Mouse (Mus musculus): Measurements from ENCODE around the gene Gpr12. TPM values are rescaled to one million over a fixed set of nuclear protein-coding genes. Genes with fewer than 3 reads are reported as not detected.
"Not testable (repeated sequence)": the region's sequence is repeated elsewhere in the genome, so short reads cannot be mapped to it uniquely, and the experiment has no call there.

Gene Gpr12
- total RNA-seq (2015; ENCODE audit: low replicate concordance): not detected in 2 replicates
- 0.98 TPM in 1 of 2 replicates, not detected in the other for total RNA-seq (2017; ENCODE audit: low replicate concordance)

DNA sequence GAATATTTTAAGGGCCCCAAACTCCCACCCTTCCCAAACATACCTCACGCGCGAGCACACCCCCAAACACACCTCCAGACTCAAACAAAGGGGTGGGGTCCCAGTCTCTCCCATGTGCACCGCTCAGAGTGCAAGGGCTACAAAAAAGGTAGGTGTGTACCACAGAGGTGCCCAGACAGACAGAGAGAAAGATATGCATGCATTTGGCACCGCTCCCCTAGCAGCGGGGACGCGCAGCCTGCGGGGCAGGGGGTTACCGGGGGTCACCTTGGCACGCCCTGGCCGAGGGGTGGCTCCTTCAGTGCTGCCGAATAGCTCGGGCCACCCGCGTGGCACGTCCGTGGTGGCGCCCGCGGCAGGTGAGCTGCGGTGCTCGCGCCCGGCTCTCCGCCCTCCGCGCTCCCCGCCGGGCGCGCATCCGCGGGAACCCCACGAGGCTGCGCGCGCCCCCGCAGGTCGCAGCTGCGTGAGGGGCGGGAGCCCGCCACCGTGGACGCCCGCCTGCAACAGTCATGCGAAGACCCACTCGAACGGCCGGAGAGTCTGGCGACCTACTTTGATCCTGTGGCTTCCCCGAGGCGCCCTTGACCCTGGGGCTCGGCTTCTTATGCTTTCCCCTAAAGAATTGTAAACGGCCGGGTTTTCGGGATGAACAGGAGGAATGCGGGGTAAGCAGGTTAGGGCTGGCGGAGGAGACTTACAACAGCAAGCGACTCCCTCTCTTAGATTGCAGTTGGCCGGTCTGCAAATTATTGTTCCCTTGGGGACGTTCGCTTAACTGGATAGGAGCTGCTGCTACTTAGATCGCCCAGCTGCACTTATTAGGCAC lies at the start of gene Gpr12:
Gene Gpr12 (minus strand): TSS at position 762 of the 829 bp plus-strand sequence.
- ATAC-seq (replicated peaks; ENCODE audit: low FRiP score, poor library complexity, severe bottlenecking): no peak

DNA sequence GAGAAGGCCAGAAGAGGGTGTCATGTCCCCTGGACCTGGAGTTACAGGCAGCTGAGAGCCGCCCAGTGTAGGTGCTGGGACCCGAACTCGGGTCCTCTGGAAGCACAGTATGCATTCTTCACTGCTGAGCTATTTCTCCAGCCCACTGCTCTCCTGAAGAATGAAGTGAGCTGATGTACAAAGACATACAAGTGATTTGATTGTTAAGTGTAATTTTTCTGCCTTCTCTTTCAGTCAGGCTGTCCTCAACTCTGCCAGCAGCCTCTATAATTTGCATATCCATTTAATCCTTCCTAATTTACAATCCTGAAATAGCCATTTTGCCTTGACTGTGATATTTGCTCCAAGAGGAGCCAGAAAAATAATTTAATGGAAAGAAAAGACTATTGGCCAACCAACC lies 46.6 kb upstream of the Gpr12 start:
- no peak for ATAC-seq (replicated peaks; ENCODE audit: low FRiP score, poor library complexity, severe bottlenecking)

DNA sequence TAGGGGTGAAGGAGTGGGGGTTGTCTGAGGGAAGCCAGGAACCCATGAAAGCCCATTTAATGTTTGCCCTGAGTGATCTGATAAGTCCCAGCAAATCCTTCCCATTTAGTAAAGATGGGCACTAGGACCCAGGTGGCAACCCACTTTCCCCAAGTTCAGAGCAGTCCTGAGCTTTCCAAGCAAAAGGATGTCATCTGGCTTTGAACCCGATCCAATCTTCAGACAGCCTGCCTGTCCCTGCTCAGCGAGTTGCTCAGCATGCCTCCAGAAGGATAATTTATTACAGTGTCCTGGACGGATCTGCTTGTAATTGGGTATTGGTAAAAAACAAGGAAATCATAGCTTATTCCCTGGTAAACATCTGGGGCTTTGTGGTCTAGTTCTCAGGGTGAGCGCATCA lies 45.9 kb upstream of the Gpr12 start:
- no peak for ATAC-seq (replicated peaks; ENCODE audit: low FRiP score, poor library complexity, severe bottlenecking)

DNA sequence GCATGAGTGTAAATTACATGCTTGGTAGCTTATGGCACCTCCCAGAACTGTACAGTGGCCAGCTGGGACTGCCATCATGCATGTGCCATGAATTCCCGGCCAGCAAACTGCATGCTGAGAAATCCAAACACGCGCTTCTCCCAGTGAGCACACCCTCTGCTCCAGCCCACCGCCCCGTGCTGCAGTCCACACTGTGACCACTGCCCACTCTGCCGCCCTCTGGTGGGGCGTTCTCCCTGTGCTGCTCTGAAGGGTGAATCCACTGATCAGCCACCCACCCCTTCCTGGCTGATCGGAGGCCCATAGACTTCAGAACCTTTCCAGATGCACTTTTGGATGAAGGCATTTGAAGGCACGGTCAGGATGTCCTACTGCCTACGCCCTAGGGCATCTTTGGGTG lies 44.6 kb upstream of the Gpr12 start:
- ATAC-seq (replicated peaks; ENCODE audit: low FRiP score, poor library complexity, severe bottlenecking): no peak

DNA sequence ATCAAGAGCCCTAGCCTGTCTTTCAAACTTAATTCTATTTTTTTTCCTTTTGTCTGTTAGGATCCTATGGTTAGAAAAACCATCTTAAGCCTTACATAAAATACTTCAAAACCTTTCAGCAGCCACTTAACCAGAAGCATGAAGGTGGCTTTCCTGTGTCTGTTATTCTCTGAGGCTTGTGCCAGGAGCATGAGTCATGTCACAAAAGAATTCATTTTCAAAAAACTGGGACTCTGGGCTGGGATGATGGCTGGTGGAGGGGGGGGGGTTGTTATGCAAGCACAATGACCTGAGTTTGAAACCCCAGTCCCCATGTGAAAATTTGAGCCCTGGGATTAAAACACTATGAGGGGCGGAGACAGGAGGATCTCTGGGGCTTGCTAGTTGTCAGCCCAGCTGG lies 43.8 kb upstream of the Gpr12 start:
- ATAC-seq (replicated peaks; ENCODE audit: low FRiP score, poor library complexity, severe bottlenecking): no peak

DNA sequence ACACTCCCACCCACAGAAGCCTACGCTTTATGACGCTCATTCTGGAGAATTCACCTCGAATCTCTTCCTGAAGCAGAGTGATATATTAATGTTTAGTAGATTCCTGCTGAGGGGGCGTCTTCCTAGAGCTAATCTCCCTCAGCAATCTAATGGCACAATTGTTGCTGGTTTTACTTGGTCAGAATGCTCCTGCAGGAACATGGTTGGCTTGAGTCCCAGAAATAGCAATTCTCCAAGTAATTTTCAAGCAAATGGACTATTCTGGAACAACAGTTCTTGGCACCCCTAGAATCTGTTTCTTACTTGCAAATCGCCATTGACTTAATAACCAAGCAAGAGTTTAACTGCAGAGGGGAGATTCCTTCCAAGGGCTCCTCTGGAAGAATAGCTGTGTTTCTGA lies 42.9 kb upstream of the Gpr12 start:
- ATAC-seq (replicated peaks; ENCODE audit: low FRiP score, poor library complexity, severe bottlenecking): no peak

DNA sequence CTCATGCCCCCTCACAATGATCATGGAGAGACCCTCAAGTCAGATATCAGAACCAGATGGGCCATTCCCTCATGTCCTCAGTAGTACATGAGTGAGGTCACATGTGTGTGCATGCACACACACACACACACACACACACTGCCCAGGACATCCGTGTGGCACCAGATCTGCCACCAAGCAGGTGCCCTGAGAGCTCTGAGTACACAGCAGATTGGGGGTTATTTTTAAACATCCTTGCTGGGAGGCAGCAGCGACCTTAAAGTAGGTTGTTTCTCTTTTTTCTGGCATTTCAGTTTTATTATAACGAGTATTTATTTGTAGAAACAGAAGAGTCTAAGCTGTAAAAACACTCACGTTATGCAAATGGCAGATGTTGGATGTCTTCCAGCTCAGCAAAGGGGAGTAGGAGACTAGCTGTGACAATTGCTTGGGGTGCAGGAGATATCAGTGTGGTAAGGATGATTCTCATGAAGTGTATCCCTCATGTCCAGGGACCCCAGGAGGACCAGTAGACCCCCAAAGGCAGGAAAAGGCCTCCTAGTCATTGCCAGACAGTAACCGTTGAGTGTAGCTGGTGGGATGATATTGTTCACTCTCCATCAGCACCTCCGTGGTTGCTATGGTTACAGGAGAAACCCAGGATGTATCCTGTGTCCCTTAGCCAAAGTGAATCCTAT lies 40.7 kb upstream of the Gpr12 start:
- no peak for ATAC-seq (replicated peaks; ENCODE audit: low FRiP score, poor library complexity, severe bottlenecking)

DNA sequence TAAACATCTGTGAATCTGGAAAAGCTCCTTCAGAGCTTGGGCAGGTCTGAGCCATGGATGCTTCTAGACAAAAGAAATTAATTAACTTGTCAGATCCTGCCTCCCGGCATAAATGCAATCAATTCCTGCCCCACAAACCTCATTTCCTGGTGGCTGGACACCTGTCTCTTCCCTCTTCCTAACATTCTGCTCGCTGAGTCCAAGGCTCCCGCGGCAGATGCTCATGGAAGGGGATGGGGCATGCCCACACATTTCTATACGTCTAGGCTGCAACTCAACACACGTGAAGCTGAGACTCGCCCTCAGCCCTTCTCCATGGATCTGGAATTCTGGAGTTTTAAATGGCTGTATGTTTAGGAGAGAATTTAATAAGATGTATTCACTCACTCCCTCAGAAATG lies 26.8 kb upstream of the Gpr12 start:
- no peak for ATAC-seq (replicated peaks; ENCODE audit: low FRiP score, poor library complexity, severe bottlenecking)

DNA sequence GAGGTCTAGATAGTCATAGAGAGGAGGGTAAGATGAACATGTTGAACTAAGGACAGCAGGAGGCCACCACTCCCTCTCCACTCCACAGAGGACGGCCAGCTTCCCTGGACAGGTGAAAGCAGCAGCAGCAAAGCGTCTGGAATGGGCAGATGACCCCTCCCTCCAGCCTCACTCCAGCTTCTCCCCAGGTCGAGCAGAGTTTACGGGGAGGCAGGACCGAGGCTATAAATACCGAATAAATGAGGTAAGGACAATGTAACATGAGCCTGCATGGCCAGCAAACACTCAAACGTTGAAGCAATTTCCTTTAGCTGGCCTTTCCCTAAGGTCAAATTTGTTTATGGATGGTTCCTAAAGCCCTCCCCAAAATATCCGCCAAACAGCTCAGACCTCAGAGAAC lies 26.0 kb upstream of the Gpr12 start:
- ATAC-seq (replicated peaks; ENCODE audit: low FRiP score, poor library complexity, severe bottlenecking): no peak

DNA sequence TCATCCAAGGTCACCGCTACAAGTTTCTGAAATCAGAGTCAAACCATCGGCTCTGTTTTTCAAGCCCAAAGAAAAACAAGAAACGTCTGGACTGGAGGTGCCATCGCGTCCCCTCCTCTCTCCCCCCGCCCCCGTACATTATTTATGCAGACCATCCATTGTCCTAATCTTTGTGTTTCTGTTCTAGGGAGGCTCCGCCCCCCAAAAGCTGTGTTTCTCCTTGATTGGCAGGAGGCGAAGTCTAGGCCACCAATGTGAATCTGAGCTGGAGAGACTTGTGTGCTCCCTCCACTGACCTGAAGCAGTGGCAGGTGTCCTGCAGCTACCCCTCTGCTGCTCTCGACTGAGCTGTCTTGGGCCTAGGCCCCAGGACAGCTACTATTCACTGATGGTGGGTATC lies 24.6 kb upstream of the Gpr12 start:
- no peak for ATAC-seq (replicated peaks; ENCODE audit: low FRiP score, poor library complexity, severe bottlenecking)

DNA sequence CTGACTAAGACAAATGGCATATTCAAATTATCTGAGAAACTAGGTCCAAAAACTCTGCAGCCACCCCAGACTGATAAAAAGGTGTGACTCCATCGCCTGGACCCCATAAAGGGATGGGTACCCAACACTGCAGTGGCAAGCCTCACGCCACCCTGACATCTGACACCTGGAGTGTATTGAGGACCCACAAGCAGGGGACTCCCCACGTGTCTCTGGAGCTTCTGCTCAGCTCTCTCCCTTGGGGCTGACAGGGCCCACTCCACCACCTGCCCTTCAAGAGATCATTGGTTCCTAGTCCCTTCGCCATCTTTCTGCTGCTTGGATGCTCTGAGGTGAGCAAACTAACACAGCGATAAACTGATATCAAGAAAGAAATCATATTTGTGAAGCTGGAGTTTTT lies 22.8 kb upstream of the Gpr12 start:
- ATAC-seq (replicated peaks; ENCODE audit: low FRiP score, poor library complexity, severe bottlenecking): no peak

DNA sequence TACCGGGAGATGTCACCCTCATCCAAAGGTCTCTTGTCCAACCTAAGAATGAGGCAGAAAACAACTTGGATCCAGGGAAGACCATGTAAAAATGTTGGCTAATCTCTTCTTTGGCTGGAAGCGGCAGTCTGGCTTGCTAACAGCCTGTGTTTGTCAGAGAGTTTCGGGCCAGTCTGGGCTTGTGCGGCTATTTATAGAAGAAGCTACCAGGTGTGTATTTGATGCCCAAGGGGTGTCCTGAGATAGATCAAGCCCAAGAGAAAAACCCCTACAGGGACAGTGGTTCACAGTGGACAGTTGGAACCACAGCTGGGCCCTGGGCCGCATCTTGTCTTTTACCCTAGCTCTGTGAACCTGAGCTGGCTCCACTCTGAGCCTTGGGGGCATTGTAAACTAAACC lies 21.9 kb upstream of the Gpr12 start:
- no peak for ATAC-seq (replicated peaks; ENCODE audit: low FRiP score, poor library complexity, severe bottlenecking)

DNA sequence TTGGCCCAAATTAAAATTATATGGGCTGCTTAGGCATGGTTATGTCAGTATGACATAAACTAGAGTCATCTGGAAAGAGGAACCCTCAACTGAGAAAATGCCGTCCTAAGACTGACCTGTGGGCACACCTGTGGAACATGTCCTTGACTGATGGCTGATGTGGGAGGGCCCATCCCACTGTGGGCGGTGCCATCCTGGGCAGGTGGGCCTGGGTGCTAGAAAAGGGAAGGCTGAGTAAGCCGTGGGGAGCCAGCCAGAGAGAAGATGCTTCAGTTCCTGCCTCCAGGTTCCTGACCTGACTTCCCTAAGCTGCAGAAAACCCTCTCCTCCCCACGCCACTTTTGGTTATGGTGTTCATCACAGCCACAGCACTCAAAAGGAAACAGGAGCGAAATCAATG lies 21.2 kb upstream of the Gpr12 start:
- no peak for ATAC-seq (replicated peaks; ENCODE audit: low FRiP score, poor library complexity, severe bottlenecking)

DNA sequence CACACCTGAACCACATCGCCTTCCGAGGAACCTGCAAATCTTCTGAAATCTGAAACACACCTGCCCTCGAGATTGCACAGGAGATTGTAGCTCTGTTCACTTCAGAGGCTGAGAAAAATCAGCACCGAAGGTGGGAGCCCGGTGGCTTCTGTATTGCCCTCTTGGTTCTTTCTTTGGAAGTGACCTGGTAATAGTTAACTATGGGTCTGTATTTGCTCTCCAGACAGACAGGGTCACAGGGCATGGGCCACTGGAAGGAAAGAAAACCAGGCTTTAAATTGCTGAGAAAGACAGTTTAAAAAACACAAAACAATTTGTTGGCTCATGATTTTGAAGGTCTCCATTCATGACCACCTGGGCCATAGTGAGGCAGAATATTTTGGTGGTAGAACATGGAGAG lies 14.9 kb upstream of the Gpr12 start:
- no peak for ATAC-seq (replicated peaks; ENCODE audit: low FRiP score, poor library complexity, severe bottlenecking)

DNA sequence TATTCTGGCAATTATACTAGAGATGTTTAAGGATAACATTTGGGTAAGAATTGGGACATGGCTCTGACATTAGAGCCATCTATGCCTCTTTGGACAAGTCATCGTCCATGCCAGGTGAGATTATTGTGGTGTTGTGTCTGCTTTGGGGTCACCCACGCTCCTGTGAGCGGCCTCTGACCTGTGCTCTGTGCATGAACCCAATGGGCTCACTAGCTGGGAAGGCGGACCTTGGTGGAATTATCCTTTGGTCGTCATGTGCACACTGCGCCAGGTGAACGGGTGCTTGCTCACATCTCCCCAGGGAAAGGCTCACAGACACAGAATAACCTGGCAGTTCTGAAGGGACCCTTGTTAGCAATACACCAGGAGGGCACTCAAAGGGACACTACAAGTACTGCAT lies 14.2 kb upstream of the Gpr12 start:
- ATAC-seq (replicated peaks; ENCODE audit: low FRiP score, poor library complexity, severe bottlenecking): not testable (repeated sequence)

DNA sequence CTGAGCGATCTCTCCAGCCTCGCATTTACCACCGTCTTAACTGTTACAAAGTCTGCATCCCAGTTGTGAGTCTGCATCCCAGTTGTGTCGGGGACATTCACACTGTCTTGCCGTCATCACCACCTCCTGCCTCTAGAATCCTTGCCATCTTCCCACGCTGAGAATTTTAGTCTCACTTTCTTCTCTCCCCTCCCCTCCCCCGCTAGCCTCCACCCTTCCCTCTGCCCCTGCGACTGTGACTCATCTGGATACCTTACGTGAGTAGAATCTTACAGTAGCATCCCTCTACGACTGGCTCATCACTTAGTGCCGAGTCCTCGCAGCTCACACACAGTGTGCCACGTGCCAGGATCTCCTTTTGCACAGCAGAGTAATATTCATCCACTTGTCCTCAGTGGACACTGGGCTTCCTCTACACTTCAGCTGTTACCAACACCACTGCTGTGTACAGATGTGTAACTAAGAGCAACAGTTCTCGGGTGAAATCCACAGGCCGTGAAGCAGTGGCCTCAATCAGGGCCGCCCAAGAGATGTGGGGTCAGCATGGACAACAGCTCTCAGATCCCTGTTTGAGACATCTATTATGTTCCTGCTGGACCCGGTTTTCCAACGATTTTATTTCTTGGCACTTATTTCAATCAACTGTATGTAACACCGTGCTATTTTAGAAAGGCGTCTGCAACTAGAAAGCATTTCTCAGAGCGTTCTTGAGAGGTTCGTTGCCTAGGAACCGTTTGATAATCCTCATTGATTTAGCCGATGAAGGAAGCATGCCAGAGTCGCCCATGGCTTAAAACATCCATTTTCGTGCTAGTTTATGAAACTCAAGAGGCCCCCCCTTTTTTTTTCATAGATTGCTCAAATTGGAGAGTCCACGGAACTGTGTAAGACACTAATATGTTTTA lies 13.4 kb upstream of the Gpr12 start:
- ATAC-seq (replicated peaks; ENCODE audit: low FRiP score, poor library complexity, severe bottlenecking): no peak

DNA sequence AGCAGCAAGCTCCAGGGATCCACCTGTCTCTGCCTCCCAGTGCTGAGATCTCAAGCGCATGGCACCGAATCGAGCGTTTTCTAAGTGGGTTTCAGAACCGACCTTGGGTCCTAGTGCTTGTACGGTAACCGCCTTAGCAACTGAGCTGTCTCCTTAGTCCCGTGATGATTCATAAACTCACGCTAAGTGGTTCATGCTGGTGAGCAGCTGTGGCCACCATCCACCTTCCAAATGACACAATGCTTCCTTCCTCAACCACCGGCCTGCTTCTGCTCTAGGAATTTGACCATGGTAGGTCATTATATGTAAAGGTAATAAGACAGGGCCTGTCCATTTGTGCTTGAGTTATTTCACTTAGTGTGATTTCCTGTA lies 12.4 kb upstream of the Gpr12 start:
- ATAC-seq (replicated peaks; ENCODE audit: low FRiP score, poor library complexity, severe bottlenecking): no peak

DNA sequence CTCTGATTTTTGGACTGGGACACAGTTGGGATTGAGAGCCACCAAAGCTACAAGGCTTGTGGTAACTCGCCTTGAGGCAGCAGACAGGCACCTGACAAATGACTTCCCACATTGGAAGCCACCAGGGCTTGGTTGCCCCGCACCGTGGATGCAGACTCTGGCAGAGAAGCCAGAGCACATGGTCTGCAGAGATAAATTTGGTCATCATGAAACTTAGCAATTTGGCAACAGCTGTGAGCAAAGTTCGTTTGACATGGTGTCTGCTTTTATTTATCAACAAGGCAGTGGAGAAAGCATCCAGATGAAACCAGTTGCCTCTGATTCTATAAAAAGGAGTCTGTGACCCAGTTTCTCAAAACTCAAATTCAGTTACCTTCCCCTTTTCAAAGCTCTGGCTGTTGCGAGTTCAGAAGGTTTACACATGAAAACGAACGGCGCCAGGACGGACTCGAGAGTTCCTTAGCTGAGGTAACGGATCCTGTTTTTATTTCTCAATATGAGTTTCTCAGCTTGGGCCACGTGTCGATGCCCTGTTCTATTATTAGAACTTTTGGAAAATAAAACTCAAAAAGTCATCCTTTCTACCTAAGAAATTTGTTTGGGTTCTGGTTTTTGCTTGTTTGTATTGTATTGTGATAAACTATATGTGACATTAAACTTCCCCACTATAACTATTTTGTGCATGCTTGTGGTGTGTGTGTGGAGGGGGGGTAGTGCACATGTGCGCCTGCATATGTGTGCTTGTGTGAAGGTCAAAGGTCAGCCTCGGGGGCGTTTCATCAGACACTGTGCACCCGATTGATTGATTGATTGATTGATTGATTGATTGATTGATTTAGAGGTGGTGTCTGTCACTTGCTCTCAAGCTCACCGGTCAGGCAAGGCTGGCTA lies 11.8 kb upstream of the Gpr12 start:
- ATAC-seq (replicated peaks; ENCODE audit: low FRiP score, poor library complexity, severe bottlenecking): no peak

DNA sequence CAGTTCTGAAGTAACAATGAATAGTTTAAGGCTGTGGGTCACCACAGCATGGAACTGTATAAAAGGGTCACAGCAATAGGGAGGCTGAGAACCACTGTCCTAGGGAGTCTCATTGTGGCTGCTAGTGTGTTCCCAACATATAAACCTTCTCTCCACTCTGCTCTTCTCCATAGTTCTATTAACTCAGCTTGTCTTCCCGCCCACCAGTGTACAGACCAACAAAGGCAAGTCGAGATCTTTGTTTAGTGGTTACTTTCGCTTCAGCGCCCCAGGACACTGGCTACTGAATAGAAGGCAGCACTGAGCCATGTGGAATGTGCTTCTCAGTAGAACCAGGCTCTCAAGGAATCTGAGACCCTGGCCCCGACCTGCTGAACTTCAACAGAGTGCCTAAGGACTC lies 7.5 kb upstream of the Gpr12 start:
- no peak for ATAC-seq (replicated peaks; ENCODE audit: low FRiP score, poor library complexity, severe bottlenecking)

DNA sequence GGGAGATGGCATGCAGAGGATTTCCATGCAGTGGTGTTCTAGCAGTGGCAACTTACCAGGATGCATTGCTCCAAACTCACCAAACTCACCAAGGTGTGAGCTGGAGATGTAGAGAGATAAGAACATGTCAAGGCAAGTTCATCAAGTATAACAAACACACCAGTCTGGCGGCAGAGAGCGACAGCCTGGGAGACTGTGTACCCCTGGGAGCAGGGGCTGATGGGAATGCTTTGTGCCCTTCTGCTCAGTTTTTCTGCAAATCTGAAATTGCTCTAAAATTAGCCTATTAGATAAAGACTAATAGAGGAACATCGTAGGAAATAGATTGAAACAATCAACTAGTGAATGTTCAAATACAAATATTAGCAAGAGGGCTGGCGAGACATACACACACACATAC lies 6.6 kb upstream of the Gpr12 start:
- ATAC-seq (replicated peaks; ENCODE audit: low FRiP score, poor library complexity, severe bottlenecking): no peak
